Mouse (Mus musculus) limb, embryonic 13.5 days (tissue): ENCODE results near the gene Ttc16. TPM values are rescaled to one million over a fixed set of nuclear protein-coding genes. Genes with fewer than 3 reads are reported as not detected.

Source experiments
- ATAC-seq: fragments of 200-750 bp; cut with Nextera tagmentation; 2 replicates; pipeline ENCODE4 v1.8.0; 2017; ENCODE audit warnings: low read depth, moderate number of reproducible peaks, moderate TSS enrichment; ENCODE audit not compliant: low FRiP score
- H3K27ac ChIP-seq: fragments of 300-500 bp; sonication (generic); 2 replicates; pipeline ENCODE4 v1.5.1; 2015; ENCODE audit warnings: inconsistent platforms, mild to moderate bottlenecking, moderate library complexity
- H3K27me3 ChIP-seq: fragments of 300-500 bp; sonication (generic); 2 replicates; pipeline ENCODE4 v1.6.1; 2015; ENCODE audit warnings: mild to moderate bottlenecking, inconsistent platforms
- H3K36me3 ChIP-seq: fragments of 300-500 bp; sonication (generic); 2 replicates; pipeline ENCODE4 v1.6.1; 2015; ENCODE audit warnings: inconsistent platforms, mild to moderate bottlenecking, moderate library complexity
- H3K4me1 ChIP-seq: fragments of 300-500 bp; sonication (generic); 2 replicates; pipeline ENCODE4 v1.6.1; 2015; ENCODE audit warnings: inconsistent platforms
- H3K4me2 ChIP-seq: fragments of 300-500 bp; sonication (generic); replicated peaks from 2 replicates; pipeline ENCODE4 v1.6.1; 2015; ENCODE audit warnings: inconsistent platforms, mild to moderate bottlenecking, moderate library complexity
- H3K4me3 ChIP-seq: fragments of 300-500 bp; sonication (generic); 2 replicates; pipeline ENCODE4 v1.5.1; 2015; ENCODE audit warnings: moderate library complexity, mild to moderate bottlenecking, inconsistent platforms
- H3K9ac ChIP-seq: fragments of 300-500 bp; sonication (generic); 2 replicates; pipeline ENCODE4 v1.6.1; 2015; ENCODE audit warnings: mild to moderate bottlenecking, inconsistent platforms
- H3K9me3 ChIP-seq: fragments of 300-500 bp; sonication (generic); 2 replicates; pipeline ENCODE4 v1.6.1; 2016; ENCODE audit warnings: inconsistent platforms
- WGBS: fragments of 180-500 bp; shearing (Covaris S2); methylation state at CpG from one replicate; pipeline ENCODE4 v1.1.7; 2015; 5-methylcytosine and 5-hydroxymethylcytosine counted together
- polyA plus RNA-seq: library from polyadenylated mRNA; unstranded; fragments of >200 nt; fragmentation: Nextera tagmentation; extraction: Ambion mirVana; gene quantifications from 2 replicates; pipeline ENCODE4 v1.2.1, GENCODE M21; 2015

The Ttc16 gene
- polyA plus RNA-seq, 1 experiment from 2014 or later = 0.61 TPM

DNA sequence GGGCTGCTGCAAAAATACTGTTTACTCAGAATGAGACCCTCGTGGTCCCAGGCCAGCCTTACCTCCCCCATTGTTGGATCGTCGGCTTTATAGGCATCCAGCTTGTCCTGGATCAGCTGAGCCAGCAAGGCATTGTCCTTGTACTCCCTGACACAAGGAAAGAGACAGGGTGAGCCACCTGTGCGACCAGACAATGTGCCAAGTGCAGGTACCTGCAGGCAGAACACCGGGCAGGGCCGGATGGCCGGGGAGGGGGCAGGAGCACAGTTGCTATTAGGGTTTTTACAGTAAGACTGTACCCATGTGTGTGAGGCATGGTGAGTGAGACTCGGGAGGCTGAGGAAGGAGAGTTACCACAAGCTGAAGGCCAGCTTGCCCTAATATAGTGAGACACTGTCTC lies 36.5 kb upstream of the Ttc16 start:
- WGBS = 83% methylated on average over 8 of the region's 8 CpGs
- peaks cover 59% of the 10 kb centered on the region for H3K36me3 ChIP-seq
- H3K9ac ChIP-seq = no peak overlapping the region
- no peak for ATAC-seq
- no peak overlapping the region for H3K4me2 ChIP-seq
- peaks cover 5% of the 10 kb centered on the region for H3K4me1 ChIP-seq
- no peaks in the 10 kb centered on the region for H3K27me3 ChIP-seq
- no peak overlapping the region for H3K27ac ChIP-seq
- H3K4me3 ChIP-seq = no peak overlapping the region
- H3K9me3 ChIP-seq = no peaks in the 10 kb centered on the region

DNA sequence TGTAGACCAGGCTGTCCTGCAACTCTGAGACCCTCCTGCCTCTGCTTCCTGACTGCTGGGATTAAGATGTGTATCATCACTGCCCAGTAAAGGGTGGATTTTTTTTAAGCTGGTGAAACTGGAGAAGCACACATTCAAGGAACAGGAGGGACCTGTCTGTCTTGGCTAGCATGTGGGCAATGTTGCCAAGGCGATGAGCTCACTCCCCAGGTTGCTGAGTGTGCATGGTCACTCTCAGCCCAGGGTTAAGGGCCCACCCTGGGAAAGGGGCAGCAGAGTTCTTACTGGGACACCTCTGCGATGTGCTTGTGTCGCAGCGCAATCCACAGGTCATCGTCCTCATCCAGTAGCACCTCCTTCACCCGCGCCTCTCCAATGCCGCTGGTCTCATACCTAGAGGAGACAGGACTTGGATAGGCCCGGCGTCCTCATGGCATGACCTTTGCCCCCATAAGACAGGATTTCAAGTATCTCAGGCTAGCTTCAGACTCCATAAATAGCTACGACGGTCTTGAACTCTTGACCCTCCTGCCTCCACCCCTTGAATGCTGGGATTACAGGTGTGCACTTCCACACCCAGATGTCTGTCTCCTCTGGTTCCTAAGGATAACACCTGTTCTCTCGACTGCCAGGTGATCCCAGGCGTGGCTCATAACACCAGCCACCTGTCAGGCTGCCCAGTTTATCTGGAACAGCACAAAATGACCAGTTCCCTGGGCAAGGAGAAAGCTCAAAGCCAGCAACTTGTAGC lies 33.6 kb upstream of the Ttc16 start:
- Histone ChIP-seq H3K9ac (no peak overlapping the region), H3K36me3 (peaks cover 66% of the 10 kb centered on the region), H3K4me3 (no peak overlapping the region), H3K9me3 (no peaks in the 10 kb centered on the region), H3K27me3 (no peaks in the 10 kb centered on the region), H3K4me2 (no peak overlapping the region), H3K4me1 (no peaks in the 10 kb centered on the region; the same call in none of the 2 replicates), H3K27ac (no peak overlapping the region)
- WGBS = 85% methylated on average over 14 of the region's 14 CpGs
- ATAC-seq = no peak

DNA sequence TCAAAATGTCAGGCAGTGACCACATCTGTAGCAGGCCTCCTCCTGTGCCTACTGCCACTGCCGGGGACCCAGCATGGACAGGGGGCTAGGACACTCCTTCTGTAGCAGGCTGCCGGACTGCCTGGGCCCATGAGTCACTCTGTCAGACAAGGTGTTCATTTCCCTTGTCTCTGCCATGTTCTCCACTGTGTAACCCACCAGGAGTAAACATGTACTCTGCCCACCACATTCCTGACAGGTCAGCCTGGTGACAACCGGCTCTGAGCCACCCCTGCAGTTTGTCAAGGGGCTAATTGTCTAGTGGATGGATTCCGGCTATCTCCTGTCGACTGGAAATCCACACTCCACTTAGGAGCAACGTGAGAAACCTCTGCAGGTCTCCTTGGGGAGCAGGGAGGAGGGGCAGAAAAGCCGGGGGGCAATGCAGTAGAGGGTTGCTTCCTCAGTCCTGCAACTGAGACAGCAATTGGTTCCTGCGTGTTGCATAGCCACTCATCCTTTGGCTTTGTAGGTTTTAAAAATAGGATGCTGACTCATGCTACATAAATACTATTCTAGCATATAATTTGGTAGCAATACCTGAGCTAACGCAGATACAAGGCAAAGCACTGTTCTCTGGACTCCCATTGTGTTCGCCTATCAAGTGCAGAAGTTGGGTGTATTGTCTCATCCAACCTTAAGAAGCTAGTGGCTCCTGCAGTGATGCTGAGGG lies 23.0 kb upstream of the Ttc16 start:
- 61% methylated on average over 10 of the region's 10 CpGs for WGBS
- H3K36me3 ChIP-seq = peaks cover 91% of the 10 kb centered on the region

DNA sequence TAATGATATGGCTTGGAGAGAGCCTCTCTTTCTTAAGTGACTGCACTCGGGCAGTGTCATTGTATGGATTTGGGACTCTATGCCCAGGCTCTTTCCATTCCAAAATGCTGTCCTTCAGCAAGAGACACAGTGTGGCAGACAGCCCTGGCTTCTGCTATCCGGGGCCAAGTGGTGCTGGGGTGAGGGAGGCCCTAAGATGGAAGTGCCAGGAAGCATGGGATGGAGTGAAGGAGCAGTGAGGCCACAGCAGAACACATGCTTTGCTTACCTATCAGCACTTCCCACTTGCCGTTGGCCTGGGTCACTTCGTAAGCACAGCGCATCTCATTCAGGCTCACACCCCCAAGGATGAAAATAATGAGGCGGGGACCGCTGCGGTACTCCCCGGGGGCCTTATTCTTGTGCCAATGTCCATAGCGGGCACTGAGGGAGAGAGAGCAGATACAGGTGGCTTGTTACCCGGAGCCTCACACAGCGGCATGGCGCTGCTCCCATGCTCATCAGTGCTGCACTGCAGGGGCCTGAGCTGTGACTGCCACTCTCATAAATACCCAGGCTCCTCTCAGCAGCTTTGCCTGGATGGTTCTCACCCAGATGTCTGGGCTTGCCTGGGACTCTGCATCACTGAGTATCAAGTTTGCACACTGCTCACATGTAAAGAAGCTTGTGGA lies 20.4 kb upstream of the Ttc16 start:
- Histone ChIP-seq H3K36me3 (peaks cover 81% of the 10 kb centered on the region), H3K9ac (no peak overlapping the region), H3K4me1 (no peaks in the 10 kb centered on the region), H3K9me3 (no peaks in the 10 kb centered on the region), H3K4me3 (no peak overlapping the region), H3K27me3 (no peaks in the 10 kb centered on the region), H3K4me2 (no peak overlapping the region), H3K27ac (no peak overlapping the region)
- 84% methylated on average over 13 of the region's 13 CpGs for WGBS
- ATAC-seq = no peak

More for the DNA sequence above, 23.0 kb upstream of the Ttc16 start:
- ATAC-seq = no peak
- Histone ChIP-seq H3K27me3 (no peaks in the 10 kb centered on the region), H3K27ac (no peak overlapping the region), H3K9me3 (no peaks in the 10 kb centered on the region), H3K4me2 (no peak overlapping the region), H3K4me3 (no peak overlapping the region), H3K4me1 (no peaks in the 10 kb centered on the region), H3K9ac (no peak overlapping the region)

DNA sequence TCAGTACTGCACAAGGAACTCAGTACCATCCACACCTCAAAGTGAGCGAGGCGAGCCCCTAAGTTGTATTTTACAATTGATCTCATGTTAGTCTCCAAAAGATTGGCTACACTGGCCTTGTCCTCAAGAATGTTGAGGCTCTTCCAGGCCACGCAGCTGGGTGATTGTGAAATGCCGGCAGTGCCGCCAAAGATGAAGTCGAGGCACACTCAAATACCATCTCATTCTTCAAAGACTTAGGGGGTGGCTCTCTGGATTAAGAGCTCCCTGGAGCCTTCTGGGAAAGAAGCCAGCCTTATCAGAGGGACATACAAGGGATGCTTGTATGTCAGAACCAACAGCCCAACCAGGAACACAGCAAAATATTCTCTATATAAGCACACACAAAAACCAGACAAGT lies 15.9 kb upstream of the Ttc16 start:
- H3K36me3 ChIP-seq = peaks cover 42% of the 10 kb centered on the region
- no peak overlapping the region for H3K27ac ChIP-seq
- H3K27me3 ChIP-seq = no peaks in the 10 kb centered on the region
- no peaks in the 10 kb centered on the region for H3K4me1 ChIP-seq
- H3K4me3 ChIP-seq = no peak overlapping the region
- no peak for ATAC-seq
- no peak overlapping the region for H3K9ac ChIP-seq
- no peak overlapping the region for H3K4me2 ChIP-seq
- no peaks in the 10 kb centered on the region for H3K9me3 ChIP-seq
- 85% methylated on average over 6 of the region's 6 CpGs for WGBS

DNA sequence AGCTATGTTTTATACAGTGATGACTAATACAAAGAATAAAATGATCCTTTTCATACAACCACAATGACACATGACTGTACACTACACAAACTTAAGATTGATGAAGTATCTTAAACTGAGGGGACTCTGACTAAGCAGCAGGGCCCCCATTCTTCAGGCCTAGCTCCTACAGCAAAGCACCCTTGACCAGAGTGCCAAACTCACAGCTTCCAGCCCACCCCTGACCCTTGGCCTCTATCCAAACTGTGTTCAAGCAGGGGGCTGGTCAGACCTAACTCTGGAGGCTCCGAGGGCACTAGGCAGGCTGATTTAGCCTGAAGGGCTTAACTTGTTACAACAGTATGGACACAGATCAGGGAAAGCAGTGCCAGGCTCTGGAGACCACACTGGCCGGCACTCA lies 13.1 kb upstream of the Ttc16 start:
- Histone ChIP-seq H3K4me1 (peaks cover 7% of the 10 kb centered on the region; the same call in 1 of the 2 replicates), H3K36me3 (peaks cover 15% of the 10 kb centered on the region; the same call in 1 of the 2 replicates), H3K27ac (no peak overlapping the region), H3K4me3 (no peak overlapping the region), H3K27me3 (no peaks in the 10 kb centered on the region), H3K9ac (no peak overlapping the region), H3K4me2 (no peak overlapping the region), H3K9me3 (no peaks in the 10 kb centered on the region)
- ATAC-seq = no peak
- 42% methylated on average over 2 of the region's 2 CpGs for WGBS

DNA sequence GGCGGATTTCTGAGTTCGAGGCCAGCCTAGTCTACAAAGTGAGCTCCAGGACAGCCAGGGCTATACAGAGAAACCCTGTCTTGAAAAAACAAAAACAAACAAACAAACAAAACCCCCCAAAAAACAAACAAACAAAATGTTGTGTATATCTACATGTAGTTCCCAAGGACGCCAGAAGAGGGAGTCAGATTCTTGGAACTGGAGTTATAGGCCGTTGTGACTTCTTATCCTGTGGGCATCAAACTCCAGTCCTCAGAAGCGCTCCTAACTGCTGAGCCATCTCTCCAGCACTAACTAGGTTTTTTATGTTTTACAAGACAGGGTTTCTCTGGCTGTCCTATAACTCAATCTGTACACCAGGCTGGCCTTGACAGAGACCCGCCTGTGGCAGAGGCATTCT lies 11.7 kb upstream of the Ttc16 start:
- no peak for ATAC-seq
- 57% methylated on average over 6 of the region's 6 CpGs for WGBS
- H3K4me1 ChIP-seq = peaks cover 7% of the 10 kb centered on the region; the same call in 1 of the 2 replicates
- no peak overlapping the region for H3K9ac ChIP-seq
- H3K9me3 ChIP-seq = no peaks in the 10 kb centered on the region
- H3K27ac ChIP-seq = no peak overlapping the region
- H3K4me3 ChIP-seq = no peak overlapping the region
- no peaks in the 10 kb centered on the region for H3K27me3 ChIP-seq
- no peak overlapping the region for H3K4me2 ChIP-seq
- peaks cover 12% of the 10 kb centered on the region; the same call in 1 of the 2 replicates for H3K36me3 ChIP-seq

DNA sequence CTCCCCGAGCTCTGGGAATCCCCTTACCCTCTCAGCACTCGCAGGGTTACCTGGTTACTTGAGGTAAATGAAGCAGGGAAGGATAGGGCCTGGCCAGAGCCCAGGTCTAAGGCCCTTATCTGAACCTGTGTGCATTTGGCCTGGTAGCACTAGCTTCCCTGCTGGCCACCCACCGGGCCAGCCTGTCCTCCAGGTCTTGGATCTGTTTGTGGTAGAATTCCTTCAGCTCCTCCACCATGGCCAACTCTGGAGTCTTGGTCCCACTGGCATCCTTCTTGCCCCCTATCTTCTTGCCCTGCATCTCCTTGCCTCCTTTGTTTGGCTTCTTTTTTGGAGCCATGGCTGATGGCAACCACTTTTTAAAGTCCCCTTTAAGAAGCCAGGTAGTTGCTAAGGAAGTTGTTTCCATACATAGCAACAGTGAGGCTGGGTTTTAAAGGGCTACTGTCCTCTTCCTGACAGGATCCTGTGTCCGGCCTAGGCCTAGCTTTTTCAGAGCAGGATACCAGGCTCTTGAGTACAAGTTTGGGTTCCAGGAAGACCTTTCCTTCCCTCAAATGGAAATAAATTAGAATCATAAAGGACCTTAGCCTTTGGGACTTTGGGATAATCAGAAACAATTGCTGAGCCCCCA lies 8.7 kb upstream of the Ttc16 start, which contains the start of gene Cfap157:
Gene Cfap157, minus strand, starts transcription at position 381 of the 634 bp plus-strand sequence.
- Histone ChIP-seq H3K36me3 (no peaks in the 10 kb centered on the region), H3K27me3 (no peaks in the 10 kb centered on the region), H3K9me3 (no peaks in the 10 kb centered on the region), H3K27ac (0 out of 2 replicates have a peak within 1 kb of the TSS, but pooled peaks have one; percentile 40), H3K4me1 (peaks cover 7% of the 10 kb centered on the region; the same call in 1 of the 2 replicates), H3K4me2 (peak within 1 kb of the TSS; percentile 12; the same call in 1 of the 2 replicates), H3K9ac (no peak within 1 kb of the TSS), H3K4me3 (no peak within 1 kb of the TSS)
- ATAC-seq = no peak
- WGBS = 51% methylated on average over 4 of the region's 4 CpGs

DNA sequence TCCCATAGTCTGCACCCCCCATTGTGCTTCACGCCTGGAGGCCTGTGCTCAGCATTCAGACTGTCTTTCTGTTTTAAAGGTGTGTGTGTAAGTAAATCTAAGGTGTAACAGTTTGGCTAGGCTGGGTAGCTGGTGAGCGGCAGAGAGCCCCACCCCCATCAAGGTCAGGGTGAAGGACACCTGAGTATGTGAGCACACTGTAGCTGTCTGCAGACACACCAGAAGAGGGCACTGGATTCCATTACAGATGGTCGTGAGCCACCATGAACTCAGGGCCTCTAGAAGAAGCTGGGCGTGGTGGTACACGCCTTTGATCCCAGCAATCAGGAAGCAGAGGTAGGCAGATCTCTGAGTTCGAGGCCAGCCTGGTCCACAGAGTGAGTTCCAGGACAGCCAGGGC lies 6.3 kb upstream of the Ttc16 start:
- H3K9me3 ChIP-seq = no peaks in the 10 kb centered on the region
- H3K27me3 ChIP-seq = peaks cover 2% of the 10 kb centered on the region; the same call in 1 of the 2 replicates
- no peak for ATAC-seq
- no peak overlapping the region for H3K4me3 ChIP-seq
- no peak overlapping the region for H3K9ac ChIP-seq
- H3K4me2 ChIP-seq = no peak overlapping the region
- peaks cover 7% of the 10 kb centered on the region; the same call in 1 of the 2 replicates for H3K4me1 ChIP-seq
- H3K27ac ChIP-seq = no peak overlapping the region
- WGBS = 78% methylated on average over 6 of the region's 6 CpGs
- H3K36me3 ChIP-seq = no peaks in the 10 kb centered on the region

DNA sequence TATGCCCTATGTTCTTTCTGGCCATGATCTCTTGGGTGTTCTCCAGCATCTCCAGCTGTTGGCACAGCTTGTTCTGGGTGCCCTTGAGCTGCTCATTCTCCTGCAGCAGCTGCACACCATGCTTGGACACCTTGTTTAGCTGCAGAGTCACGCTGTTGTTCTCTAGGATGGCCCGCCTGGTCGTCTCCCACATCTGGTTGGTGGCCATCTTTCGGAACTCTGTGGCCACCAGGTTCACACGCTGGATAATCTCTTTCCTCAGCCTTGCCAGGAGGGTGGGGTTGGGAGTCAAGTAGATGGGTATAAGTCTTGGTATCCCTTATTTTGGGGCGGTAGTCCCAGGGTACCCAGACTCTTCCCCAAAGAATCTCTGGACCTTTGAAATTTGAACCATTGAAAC lies 4.3 kb upstream of the Ttc16 start:
- H3K27me3 ChIP-seq = peaks cover 7% of the 10 kb centered on the region
- H3K4me2 ChIP-seq = no peak overlapping the region
- ATAC-seq = no peak
- no peaks in the 10 kb centered on the region for H3K9me3 ChIP-seq
- H3K27ac ChIP-seq = no peak overlapping the region
- peaks cover 19% of the 10 kb centered on the region for H3K4me1 ChIP-seq
- no peak overlapping the region for H3K4me3 ChIP-seq
- H3K9ac ChIP-seq = no peak overlapping the region
- no peaks in the 10 kb centered on the region for H3K36me3 ChIP-seq
- 86% methylated on average over 6 of the region's 6 CpGs for WGBS

DNA sequence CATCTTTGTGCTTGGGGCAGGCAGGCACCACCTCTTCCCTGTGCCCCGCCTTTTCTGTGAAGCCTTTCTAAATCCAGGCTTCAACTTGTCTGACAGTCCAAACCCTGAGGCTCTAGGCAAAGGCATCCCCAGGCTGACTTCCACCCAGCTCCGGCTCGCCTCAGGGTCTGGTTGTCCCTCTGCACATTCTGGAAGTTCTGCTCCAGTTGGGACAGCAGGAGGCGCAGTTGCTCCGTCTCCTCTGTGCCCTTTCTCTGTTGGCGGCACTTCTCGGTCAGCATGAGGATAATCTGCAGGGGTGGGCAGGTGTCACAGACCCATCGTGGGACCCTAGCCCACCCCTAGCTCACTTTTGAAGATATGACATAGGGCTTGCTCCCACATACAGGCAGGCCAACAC lies 3.7 kb upstream of the Ttc16 start:
- Histone ChIP-seq H3K27me3 (peaks cover 7% of the 10 kb centered on the region), H3K36me3 (no peaks in the 10 kb centered on the region), H3K27ac (no peak overlapping the region), H3K4me1 (peaks cover 16% of the 10 kb centered on the region), H3K4me2 (no peak overlapping the region), H3K9ac (0 out of 2 replicates have a peak overlapping the region, but pooled peaks have one; percentile 25), H3K4me3 (no peak overlapping the region), H3K9me3 (no peaks in the 10 kb centered on the region)
- WGBS = 17% methylated on average over 8 of the region's 8 CpGs
- no peak for ATAC-seq
